Mouse (Mus musculus): Measurements from ENCODE around the gene Ktn1. TPM values are rescaled to one million over a fixed set of nuclear protein-coding genes. Genes with fewer than 3 reads are reported as not detected.

The Ktn1 gene
- polyA plus RNA-seq, 1 experiment: 61.2 TPM

DNA sequence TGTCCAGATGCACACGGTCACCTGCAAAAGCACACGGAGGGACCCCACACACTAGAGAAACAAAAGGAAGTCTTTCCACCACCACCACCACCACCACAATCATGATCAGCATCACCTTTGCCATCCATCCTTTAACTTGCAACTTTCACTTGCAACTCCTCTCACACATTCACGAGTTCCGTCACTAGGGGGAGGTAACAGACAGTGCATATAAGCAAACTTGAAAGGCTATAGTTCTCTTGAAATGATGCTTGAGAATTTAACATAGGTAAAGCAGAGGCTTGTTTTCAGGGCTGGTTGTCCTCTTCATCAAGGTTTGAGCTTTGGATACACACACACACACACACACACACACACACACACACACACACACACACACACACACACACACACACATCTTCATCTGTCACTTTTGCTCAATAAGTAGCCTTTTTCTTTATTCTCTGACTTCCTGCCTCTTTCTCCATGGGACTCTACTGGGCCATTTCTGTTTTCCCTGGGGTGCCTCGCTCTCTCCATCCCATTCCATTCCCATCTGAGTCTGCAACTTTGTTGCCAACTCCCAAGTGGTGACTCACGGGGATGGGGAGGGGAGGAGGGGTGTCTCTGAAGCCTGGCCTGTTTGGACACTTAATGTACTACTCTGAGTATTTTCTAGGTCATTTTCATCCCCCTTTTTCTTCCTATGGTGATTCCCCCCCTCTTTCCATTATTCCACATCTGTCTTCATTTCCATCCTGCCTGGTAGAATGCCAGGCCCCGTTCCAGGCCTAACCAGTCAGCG is 103.4 kb downstream of the Ktn1 start:
- DNase-seq (ENCODE audit: extremely low spot score in 1 of 2, low spot score in 1 of 2): peak; percentile 59 to 90

DNA sequence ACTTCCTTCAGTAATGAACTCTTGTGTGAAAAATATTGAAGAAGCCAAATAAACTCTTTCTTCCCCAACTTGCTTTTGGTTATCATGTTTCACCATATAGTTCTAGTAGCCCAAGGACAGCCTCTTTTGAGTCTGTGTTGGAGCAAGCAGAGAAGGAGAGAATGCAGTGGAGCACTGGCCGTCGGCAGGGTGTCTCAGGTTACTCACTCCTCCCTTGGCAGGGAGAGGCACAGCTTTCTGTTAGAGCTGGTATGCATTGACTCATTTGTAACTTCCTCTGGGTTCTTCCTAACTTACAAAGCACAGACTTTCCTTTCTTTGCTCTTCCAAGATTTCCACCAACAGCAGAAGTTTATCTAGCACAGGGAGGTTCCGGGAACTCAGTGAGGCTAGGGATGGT is 105.3 kb downstream of the Ktn1 start:
- no peak for DNase-seq (ENCODE audit: extremely low spot score in 1 of 2, low spot score in 1 of 2)

DNA sequence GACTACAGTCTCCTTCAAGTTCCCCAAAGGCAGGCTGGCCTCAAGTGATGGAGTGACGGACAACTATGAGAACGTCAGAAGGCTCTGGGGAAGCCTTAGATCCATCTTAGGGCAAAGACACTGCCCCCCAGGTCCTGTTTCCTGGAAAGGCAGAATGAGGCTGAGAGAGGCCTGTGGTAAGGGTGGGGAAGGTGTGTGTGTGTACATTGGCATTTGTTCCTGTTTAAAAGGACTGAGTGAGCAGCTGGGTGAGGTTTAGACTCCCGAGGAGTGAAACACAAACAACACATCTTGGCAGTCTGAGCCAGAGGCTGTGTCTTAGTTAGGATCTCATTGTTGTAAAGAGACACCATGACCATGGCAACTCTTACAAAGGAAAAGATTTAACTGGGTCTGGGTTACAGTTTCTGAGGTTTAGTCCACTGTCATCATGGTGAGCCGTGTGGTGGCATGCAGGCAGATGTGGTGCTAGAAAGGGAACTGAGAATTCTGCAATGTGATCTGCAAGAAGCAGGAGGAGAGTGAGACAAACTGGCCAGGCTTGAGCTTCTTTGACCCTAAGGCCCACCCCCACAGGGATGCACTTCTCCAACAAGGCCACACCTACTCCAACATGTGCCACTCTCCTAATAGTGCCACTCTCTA is 106.1 kb downstream of the Ktn1 start:
- DNase-seq (ENCODE audit: extremely low spot score in 1 of 2, low spot score in 1 of 2): no peak

DNA sequence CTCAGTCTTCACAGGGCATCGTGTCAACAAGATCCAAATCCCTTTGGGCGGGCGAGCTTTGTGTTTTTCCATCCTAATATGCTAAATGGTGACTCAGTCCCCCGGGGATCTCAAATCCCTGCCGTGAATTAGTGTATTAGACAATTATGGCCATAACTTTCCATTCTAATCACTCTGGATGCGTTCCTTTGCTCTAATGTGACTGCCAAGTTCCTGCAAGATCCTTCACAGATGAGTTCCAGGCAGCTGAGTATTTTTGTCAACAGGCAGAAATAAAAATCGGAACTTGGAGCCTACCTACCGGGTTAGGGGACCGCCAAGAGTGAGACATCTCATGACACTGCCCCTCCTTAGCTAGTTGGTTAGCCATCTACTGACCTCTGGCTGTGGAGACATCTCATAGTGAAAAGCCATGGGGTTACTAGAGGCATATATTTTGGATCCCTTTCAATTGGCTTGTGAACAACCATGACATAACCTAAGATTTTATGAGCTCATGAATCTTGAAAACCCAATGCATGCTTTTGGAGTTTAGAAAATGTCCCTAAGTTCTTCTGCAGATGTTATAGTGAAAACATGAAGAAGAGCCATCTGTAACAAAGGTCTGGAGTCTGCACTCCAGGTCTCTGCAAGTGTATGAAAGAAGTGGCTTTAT is 108.3 kb downstream of the Ktn1 start:
- no peak for DNase-seq (ENCODE audit: extremely low spot score in 1 of 2, low spot score in 1 of 2)

DNA sequence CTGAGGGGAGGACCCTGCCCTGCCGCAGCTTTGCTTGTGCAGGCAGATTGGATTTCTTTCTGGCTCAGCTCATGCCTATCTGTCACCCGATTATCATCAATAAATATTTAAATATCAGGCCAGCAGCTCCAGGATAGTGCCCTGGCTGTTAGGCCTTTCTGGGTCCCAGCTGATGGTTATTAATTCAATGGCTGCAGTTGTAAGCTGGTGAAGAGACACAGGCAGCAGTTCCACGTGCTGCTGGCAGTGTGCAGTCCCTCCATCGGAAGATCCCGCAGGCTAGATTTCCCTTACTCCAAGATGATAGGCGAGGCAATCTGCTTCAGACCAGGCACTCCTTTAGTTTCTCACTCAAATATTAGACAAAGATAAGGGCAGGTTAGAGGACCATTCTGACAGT is 116.9 kb downstream of the Ktn1 start:
- DNase-seq (ENCODE audit: extremely low spot score in 1 of 2, low spot score in 1 of 2): no peak

DNA sequence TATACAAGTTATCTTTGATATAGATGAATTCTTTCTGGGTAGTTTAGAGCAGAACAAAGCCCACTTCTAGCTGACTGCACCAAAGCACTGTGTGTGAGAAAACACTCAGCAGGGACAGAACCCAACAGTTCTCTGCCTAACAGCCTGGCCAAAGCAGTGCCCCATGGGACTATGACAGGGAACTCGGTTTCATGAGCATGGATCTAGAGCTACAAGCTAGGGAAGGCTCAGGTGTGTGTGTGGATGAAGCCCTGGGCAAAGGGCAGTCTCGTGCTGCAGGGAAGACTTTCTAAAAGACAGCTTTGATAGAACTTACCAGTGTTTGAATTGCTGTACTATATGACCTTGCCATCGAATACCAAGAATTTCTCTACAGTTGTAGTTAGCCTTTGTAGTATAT is 117.5 kb downstream of the Ktn1 start:
- DNase-seq (ENCODE audit: extremely low spot score in 1 of 2, low spot score in 1 of 2): no peak

DNA sequence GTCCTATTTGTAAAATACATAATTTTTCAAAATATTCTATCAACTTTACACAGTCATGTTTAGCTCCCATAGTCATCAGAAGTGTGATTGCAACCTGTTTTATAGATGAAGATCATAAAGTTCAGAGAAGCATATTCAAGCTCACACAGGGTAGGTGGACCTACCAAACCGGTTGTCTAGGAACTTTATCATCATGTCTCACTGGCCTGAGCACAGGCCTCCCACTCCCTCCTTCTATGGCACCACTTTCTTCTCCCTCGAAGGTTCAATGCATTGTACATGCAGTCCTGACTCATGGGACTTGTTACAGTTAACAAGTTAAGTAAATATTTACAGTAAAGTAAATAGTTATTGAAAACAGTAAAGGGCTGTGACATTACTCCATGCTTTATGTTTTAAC is 118.1 kb downstream of the Ktn1 start:
- DNase-seq (ENCODE audit: extremely low spot score in 1 of 2, low spot score in 1 of 2): no peak

DNA sequence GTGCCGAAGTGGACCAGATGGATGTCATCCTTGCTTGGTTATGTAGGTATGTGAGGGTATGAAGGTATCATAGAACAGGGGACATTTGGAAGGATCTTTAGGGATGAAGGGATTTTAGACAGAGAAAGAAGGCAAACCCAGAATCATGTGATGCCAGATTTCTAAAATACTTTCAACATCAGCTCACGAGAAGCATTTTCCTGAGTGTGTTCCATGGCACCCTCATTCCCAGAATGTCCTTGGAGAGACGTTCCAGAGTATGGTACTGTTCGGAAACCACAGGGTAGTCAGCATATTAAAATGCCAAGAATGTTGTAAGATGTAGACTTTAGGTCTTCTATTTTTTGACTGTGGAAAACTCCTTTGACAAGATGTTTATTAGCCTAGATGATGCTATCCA is 123.2 kb downstream of the Ktn1 start:
- no peak for DNase-seq (ENCODE audit: extremely low spot score in 1 of 2, low spot score in 1 of 2)

DNA sequence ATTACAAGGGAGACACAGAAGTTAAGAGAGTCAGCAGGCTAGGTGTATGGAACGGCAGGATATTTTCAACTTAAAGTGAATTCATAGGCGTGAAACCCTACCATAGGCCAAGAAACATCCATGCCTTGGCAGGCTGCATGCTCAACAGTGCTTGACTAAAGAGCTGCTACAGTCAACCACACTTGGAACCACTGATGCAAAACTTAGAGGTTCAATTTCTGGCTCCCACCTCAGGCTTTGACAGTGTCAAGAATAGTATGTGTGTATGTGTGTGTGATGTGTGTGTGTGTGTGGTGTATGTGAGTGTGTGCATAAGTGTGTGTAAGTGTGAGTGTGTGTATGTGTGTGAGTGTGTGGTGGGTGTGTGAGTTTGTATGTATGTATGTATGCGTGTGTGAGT is 127.3 kb downstream of the Ktn1 start:
- no peak for DNase-seq (ENCODE audit: extremely low spot score in 1 of 2, low spot score in 1 of 2)

DNA sequence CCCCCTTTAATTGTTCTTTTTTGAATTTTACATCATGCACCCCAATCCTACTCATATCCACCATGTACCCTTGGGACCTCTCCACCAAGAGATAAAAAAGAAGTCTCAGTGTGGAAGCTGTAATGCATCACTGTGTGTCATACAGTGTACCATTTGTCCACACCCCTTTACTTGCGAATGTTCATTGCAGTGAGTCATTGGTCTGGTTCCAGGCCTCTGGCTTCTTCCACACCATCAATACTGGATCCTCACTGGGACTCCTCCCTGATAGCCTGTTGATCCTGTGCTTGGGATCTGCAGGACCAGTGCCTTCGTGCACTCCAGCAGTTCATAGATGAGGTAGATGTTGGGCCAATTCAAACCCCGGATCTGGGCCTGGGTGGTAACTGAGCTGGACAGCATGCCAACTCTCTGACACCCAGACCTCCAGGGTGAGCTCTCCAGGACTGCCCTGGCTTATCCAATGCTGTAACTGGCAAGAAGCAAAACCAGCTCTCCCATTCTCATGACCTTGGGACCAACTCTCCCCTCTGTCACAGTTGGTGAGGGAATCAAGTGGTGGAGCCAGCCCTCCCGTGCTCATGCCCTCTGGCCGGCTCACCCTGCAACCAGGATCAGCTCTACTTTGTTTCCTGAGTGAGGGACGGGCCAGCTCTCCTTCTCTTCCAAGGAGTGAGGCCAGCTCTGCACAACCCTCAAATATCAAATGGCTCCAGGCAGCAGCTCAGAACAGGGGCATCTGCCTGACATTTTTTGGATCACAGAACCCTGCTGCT is 128.2 kb downstream of the Ktn1 start:
- DNase-seq (ENCODE audit: extremely low spot score in 1 of 2, low spot score in 1 of 2): no peak

DNA sequence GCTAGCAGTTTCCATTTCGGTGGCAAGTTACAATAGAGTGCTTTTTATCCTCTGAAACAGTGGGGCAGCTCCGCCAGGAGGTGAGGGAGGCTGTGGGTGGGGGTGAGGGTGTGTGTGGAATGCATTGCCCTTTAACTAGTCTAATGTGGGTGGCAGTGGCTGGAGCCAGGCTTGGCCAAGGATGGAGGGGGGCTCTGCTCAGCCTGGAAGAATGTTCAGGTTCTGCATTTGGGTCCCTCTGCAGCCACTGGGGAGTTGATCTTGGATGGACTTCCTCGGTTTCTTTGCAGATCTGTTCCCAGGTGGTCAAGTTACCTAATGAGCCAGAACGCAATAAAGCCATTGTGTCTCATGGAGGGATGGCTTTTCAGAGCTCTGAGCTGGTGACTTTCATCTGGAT is 137.9 kb downstream of the Ktn1 start:
- DNase-seq (ENCODE audit: extremely low spot score in 1 of 2, low spot score in 1 of 2): no peak

Other genes with a start within 250 kb of the Ktn1 start
- gene Dlgap5, start 230.0 kb upstream of the Ktn1 start, polyA plus RNA-seq (2012; rRNA removed): 0.61 and 0.76 TPM in 2 replicates
- 46.4 and 53.0 TPM in 2 replicates for gene Fbxo34, start 198.0 kb upstream of the Ktn1 start, polyA plus RNA-seq (2012; rRNA removed)
- gene Atg14, start 77.8 kb upstream of the Ktn1 start, polyA plus RNA-seq (2012; rRNA removed): 13.6 and 15.1 TPM in 2 replicates

Data from frontal cortex, adult 2 months (tissue).